Mouse (Mus musculus) frontal cortex, postnatal 14 days (tissue): ENCODE results near the gene Shmt2.
A peak's percentile ranks its signal among the peaks of the same experiment; 100 is the strongest.

Experiments used
- DNase-seq, 2 experiments: peaks; one replicate each; pipeline ENCODE4 v3.0.0; 2022; ENCODE audit warnings: low spot score in 2 of 2

Gene Shmt2

DNA sequence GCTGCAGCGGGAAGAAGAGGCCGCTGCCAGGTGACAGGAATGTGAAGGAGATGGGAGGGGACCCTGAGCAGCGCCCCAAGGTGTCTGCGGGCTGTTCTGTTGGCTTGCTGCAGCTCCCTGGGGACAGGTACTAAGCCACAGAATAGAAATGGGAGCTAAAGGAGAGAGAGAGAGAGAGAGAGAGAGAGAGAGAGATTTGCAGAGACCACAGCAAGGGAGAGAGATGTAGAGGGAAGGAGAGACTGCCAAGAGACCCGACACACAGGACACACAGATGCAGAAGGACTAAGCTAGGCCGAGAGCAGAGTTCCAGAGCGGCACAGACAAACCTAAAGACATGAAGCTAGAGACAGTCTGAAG is 10.0 kb downstream of the Shmt2 start:
- no peak for DNase-seq

DNA sequence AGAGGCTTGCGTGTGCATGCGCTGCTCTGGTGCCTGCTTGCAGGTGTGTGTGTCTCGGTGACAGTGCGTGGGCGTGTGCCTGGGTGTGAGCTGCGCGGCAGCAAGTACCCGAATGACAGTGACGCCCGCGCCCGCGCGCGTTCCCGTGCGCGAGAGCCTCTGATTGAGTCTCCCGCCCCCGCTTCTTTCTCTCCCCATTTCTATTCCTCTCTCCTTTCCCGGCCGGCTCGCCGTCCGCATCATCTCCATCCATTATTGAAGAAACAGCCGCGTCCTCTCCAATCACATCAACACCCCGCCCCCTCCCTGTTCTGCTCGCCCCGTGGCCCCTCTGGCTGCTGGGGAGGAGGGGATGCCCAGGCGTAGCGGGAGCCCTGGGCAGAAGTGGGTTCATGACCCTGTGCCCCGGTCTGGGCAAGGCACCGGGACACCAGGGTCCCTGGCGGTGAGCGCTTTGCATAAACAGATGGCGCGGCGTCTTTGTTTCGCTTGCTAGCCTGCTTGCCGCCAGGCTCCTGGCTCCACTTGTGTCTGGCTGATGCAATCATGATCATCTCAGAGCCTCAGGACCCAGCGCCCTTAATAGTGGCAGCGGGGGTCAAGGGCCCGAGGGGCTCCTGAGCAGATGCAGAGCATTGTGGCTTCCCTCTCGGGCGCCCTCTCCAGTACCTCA is 10.5 kb downstream of the Shmt2 start:
- peak; percentile 77 to 87 for DNase-seq

DNA sequence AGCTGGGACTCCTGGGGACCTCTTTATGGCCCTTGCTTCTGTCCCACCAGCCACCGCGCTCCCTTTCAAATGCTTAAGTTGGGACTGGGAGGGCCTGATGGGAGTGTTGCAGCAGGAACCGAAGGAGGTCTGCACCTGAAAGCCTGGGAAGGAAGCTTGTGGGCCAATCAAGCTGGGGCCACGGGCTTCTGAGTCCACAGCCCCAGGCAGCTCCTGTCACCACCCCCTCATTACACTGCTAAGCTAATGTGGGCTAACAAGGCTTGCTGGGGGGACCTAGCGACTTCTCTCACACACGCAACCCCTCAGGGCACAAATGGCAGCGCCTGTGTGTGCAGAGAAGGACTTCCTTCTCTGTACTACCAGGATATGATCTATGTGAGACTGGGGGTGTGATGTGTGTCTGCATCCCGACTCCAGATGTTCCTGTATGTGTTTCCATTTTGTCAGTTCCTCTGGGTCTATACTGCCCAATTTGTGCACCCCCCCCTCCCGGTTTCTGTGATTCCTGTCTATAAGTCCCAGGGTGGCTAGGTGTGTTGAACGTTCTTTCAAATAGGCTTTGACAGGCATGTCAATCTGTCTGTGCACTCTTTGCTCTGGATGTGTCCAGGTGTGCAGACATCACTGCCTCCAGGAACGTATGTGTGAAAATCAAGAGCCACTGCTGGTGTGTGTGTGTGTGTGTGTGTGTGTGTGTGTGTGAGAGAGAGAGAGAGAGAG is 11.2 kb downstream of the Shmt2 start:
- DNase-seq, result no peak

DNA sequence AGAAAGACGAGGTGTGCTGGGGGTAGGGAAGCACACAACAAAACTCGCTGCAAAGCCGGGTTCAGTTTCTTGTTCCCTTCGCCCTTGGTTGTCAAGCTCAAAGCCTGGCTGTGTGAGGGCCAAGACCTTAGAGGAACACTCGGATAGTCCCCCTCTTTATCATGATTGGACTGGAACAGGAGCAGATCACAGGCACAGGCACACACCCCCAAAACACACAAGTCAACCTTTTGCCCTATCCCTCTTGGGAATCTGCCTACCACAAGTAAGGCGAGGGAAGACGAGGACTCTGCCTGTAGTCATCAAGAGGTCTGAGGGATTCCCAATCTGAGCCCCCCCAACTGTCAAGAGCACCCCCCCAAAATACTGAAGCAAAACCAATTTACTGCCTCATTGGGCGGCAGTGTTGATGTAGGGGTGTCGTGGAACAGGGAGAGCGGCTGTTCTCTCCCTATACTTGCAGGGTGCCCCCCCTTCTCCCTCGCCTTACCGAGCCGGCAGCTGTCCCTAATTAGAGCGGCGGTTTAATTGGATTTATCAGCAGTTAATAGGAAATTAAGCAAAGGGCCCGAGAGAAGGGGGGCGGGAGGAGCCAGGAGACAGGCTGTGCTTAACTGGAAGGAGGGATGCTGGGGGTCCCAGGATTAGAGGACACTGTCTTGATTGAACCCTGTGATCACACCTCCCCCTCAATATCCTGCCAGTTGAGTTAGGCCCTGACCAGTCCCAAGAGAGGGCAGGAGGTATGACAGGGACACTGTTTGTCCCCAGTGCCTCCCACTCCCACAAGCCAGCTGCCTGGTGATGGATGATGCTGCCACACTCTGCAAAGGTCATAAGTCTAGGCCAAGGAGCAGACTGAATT is 12.2 kb downstream of the Shmt2 start:
- no peak for DNase-seq

DNA sequence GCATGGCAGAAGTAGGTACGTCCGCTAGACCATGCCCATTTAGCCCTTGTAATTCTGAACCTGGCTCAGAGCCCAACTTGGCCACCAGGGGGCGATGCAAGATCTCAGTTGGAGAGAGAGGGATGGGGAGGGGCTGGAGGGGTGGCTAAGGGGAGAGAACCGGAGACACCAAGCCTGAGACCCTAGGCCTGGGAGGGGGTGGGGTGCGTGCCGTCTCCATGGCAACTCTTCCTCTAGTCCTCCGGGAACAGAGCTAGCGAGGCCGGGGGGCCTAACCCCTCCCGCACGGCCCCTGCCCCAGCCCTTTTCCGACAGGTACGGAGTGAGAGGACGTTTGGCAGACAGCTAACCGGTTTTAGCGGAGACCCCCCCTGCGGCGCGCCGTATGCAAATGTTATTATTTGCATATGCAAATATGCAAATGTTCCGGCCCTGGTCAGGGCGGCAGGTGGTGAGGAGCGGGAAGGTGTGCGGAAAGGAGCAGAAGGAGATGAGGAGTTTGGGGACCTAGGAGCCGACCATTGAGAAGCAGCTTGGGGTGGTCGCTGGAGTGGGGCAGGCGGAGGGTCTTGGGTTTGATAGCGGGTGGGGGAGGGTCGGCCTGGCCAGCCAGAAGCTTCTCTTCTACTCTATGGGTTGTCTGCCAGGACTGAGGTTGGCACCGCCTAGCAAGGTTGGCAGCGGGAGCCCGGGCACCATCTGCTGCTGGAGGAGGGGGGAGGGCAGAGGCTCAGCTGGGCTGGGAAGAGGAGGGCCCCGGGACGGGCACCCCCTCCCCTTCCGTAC is 13.0 kb downstream of the Shmt2 start:
- DNase-seq, result peak; percentile 72 to 86

DNA sequence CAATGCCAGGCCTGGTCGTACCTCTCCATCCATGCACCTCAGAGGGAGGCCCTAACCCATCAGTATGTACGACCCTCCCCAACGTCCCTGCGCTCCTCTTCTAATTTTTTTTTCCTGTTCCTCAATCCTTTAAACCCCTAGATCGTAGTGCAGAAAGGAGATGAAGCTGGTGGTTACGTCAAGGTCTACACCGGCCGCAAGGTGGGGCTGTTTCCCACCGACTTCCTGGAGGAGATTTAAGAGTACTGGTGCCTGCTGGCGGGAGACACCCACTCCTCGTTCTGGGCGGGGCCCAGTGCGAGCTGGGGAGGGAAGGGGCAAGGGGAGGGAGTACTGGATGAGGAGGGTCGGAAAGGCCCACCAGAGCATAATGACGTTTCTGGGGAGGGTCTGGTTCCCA is 14.0 kb downstream of the Shmt2 start:
- peak; percentile 69 to 70 for DNase-seq

DNA sequence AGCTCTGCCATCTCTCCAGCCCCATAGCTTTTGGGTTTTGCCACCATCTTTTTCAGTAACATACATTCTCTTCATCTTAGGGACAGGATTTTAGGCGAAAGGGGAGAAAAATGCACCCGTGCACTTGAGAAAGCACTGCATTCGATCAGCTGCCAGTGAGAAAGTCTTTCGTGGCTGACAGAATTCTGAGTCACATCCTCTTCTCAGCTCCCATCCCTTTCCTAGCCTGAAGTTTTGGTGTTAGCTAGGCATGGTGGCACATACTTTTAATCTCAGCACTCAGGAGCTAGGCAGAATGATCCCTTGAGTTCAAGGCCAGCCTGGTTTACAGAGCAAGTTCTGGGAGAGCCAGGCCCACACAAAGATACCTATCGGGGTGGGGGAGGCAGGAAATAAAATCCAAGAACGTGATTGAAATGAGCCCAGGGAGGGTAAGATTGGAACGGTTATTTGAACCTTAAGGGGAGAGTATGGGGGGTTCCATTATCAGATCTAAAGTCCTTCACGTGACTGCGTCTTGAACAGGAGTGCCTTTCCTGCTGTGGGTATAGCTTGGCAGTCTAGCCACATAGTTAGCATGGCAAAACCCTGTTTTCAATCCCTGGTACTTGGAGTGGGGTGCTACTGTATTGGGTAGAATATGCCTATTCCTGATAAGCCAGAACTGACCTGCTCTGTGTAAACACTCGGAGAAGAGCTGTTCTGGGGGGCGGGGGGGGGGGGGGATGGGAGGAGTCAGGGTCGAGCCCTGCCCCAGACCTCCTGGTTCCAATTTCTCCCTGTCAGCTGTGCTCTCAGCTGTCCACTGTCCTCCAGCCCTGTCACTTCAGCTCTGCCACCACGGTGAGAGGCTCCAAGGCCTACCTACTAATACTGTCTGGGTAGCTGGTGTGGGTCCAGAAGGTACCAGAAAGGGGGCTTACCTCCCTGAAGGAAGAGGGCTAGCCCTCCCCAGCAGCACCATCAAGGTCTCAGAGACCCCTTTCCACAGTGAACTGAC is 21.1 kb downstream of the Shmt2 start, which contains the start of gene Stac3:
Gene Stac3, plus strand, starts transcription at position 793 of the 1,000 bp plus-strand sequence.
- no peak for DNase-seq

DNA sequence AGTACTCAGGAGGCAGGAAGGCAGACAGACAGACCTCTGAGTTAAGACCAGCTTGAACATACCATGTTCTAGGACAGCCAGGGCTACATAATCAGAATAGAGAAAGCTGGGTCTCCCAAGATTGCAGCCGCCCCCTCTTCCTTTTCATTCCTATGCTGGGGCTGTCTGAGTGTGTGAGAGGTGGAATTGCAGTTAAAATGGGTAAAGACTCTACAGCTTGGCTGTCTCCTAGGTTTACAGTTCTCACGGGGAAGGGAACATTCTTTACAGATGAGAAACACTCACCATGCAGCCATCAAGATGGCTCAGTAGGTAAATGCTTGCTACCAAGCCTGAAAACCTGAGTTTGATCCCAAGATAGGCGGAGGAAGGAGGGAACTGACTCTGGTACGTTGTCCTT is 22.2 kb downstream of the Shmt2 start:
- no peak for DNase-seq

DNA sequence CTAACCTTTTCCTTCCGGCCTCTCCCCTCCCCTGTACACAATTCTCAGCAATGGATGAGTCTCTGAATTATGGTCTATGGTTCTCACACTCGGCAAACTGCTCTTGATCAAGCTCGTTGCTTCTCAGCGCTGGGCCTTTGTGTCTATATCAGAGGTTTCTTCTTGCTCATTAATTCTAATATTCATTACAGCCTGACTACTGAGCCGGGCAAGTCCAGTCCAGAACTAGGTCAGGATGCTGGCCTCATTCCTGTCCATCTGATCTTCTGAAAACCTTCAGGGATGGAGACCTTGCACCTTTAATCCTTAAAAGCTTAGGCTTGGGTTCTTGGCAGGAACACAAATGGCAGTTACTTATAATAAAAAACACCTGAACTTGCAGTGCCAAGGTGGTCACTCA is 22.7 kb downstream of the Shmt2 start:
- DNase-seq, result no peak

DNA sequence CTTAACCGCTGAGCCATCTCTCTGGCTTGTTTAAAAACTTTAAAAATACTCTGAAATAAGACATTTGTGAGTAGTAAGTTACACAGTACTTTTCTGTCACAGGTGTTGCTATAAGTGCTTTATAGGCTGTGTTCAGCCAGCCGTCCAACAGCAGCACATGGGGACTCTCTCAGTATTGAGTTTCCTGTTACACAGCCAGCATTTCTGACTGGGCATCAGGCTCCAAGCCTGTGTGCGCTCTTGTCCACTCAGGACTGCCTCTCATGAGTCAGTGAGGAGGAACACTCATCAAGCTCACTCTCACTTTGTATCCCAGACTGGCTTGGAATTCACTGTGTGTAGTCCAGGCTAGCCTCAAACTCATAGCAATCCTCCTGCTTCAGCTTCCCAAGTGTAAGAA is 26.1 kb downstream of the Shmt2 start:
- DNase-seq, result no peak

DNA sequence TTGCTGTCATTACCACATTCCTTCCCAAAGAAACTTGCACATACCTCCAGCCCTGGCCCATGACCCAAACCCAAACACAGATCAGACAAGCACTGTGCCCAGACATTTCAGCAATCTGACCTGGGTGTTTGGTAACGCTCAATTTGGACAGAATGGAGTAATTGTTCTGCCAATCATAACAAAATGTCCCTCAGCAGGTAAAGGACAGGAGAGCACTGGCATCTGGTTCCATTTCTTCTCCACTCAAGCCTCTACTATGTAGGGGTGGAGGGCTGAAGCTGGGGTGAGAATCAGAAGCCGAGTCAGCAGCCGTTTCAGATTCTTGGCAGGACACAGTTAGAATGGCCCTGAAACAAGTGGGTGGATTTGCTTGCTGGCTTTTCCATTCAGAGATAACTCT is 30.1 kb downstream of the Shmt2 start:
- DNase-seq, result no peak

DNA sequence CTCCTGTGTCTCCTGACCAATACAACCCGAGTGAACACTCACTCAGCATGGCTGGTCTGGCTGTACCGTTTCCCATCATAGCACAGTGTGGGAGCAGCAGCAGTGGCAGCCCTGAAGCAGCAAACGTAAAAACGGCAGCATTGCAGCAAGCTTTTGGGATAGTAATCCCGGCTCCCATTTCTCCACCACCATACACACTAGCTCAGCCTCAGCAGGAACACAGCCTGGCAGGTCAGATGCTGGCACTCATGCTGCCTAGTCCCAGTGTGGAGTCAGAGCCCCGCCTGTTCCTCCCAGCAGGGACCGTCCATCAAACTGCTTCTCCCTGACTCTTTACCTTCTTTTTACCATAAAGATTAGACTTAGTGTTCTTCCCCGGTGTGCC is 31.1 kb downstream of the Shmt2 start:
- no peak for DNase-seq

DNA sequence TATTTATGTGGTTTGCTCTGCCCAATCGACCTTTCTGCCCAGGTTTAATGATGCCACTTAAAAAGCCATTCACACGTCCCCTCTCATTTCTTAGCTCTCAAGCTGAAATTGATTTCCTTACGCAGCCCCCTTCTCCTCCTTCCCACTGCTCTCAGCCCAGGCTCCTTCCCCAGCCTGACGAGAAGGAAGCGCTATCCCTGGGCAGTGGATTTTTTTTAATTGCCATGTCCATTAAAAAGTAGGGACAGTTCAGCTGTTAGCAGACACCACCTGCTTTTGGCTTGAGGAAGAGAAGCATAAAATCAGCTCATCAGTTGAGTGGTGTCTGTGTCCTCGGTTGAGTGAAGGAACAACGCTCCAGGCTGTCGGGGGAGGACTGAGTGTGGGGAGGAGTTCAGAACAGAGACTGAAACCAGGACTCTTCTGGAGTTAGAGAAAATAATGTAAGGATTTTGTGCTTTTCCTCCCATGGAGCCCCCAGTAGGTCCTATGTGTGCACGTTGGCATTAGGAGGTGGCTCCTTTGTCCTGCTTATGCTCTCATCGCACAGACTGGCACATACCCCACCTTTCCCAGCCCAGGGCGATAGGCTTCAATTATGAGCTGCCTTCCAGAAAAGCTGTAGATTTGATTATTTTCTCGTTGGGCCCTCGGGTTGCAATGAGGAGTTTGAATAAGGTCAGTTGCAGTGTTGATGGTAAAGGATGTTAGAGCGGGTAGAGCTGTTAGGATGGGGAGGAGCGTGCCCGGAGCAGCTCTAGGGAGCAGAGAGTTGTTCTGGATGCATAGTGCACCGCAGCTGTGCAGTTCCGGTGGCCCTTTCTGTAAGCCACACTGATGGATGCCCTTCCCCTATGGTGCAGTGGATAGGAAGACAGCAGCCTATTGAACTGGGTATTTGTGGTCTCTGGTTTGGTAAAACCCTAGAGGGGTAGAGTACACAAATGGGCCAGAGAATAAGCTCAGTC is 31.8 kb downstream of the Shmt2 start:
- DNase-seq, result no peak

DNA sequence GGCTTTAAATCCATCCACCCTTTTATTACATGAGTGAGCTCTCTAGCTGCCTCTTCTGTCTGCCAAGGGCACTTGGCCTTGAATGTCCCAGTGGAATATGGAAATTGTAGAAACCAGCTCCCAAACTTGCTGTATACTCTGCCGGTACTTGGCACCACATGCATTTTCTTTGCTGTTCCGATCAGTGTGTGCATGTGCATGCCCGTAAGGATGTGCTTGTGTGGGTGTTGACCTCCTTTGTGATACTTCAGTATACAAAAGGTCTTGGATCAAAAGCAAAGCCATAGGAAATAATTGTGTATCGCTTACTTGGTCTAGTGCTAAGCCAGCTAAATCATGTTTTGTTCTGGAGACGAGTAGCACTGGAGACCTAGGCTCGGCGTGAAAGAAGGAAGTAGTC is 33.4 kb downstream of the Shmt2 start:
- DNase-seq, result no peak

DNA sequence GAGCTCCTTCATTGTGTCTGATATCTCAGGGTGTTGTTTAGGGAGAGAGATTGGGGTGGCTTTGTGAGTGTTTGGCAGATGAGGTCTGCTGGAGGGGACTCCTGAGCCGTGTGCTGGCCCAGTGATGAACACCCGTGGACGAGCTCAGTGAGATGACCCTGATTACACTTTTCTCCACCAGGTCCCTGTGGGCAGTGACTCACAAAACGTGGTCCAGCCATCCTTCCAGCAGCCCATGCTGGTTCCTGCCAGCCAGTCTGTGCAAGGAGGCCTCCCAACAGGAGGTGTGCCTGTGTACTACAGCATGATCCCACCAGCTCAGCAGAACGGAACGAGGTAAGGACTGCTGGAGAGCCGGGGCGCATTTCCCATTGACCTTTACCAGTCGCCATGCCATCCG is 37.0 kb downstream of the Shmt2 start:
- DNase-seq, result no peak

DNA sequence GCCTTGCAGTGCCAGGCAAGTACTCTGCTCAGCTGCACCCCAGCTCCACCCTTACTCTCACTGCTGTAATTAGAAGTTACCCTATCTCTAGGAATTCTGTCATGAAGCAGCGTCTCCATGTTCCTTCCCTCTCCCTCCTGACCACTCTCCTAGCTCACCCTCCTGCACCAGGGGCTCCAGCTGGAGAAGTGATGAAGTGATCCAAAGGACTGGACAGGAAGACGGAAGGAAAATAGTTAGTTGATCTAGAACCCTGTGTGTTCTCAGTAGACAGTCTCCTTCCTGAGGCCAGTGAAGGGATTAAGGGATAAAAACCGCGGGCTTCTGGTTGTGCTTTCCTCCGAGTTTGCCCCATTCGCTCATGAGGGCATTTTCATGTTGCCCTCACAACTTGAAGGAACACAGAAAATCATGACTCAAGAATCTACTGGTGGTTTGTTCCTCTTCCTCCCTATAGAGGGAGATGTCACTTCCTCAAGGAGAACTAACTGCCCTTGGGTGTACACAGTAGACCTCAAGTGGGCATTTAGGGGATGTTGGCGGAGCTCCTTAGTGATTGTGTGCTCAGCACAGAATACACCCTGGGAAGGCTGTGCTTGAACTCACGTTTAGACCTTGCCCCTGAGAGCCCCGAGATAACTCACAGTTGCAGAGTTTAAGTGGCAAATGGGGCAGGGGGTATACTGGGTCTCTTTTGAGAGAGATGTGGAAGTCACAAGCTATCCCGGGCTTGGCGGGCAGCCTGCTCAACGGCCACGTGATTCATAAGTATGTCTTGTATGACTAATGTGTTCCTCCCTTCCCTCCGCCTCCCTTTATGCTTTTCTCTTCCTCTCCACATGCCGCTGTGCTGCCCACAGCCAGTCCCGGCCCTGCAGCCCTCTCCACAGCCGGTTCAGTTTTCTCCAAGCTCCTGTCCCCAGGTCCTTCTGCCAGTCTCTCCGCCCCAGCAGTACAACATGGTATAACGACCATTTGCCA is 41.1 kb downstream of the Shmt2 start:
- DNase-seq, result peak in 1 of 2 experiments; percentile 28

DNA sequence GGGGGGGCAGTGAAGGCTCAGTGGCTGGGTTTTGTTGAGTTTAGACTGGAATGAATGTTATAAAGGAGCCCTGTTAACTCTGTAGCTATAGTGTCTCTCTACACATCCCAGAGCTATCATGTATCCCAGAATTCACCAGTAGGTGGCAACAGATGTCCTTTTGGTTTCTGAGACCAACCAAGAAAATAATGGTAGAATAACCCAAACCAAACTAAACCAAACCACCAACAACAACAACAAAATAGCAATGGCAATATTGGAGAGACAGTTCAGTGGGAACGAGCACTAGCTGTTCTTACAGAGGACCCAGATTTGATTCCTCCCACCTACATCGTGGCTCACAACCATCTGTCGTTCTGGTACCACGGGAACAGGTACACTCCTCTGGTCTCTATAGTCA is 43.1 kb downstream of the Shmt2 start:
- no peak for DNase-seq

DNA sequence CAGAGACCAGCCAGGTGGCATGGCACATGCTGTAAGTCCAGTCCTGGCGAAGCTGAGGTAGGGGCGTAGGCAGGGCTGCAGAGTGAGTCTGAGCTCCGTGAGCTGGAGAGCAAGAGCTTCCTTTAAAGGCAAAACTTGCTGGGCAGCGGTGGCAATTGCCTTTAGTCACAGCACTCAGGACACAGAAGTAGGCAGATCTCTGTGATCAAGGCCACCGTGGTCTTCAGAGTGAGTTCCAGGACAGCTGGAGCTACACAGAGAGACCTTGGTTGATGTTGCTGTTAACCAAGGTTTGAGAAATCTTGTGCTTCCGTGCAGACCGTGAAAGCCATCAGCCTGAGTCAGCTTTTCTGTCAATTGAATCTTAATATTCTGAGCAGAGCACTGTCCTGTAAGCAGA is 44.9 kb downstream of the Shmt2 start:
- DNase-seq, result no peak
